Mouse (Mus musculus): ENCODE results near the gene Snx10. TPM values are rescaled to one million over a fixed set of nuclear protein-coding genes. Genes with fewer than 3 reads are reported as not detected.

Gene Snx10
- polyA plus RNA-seq, 1 experiment from 2014 or later = 17.2 TPM

- H3K9ac ChIP-seq (ENCODE audit: low read length) = no peak overlapping the region
- no peaks in the 10 kb centered on the region; the same call in 1 of the 2 replicates for H3K27me3 ChIP-seq (ENCODE audit: control insufficient read depth, insufficient read depth, low read length)
- H3K4me2 ChIP-seq (ENCODE audit: low read depth, low read length) = no peak overlapping the region
- no peak overlapping the region for H3K4me3 ChIP-seq (ENCODE audit: low read length)
- ATAC-seq (replicated peaks; ENCODE audit: extremely low read depth, insufficient read depth, low FRiP score) = no peak
- WGBS = 84% methylated on average over 1 of the region's 1 CpGs
- peaks cover 6% of the 10 kb centered on the region for H3K4me1 ChIP-seq (ENCODE audit: control insufficient read depth, insufficient read depth, low read length)
- no peak overlapping the region for H3K27ac ChIP-seq (ENCODE audit: low read length)
- H3K36me3 ChIP-seq (ENCODE audit: control insufficient read depth, insufficient read depth) = no peaks in the 10 kb centered on the region
- H3K9me3 ChIP-seq (replicated peaks; ENCODE audit: control insufficient read depth, low read length) = no peaks in the 10 kb centered on the region
These were observed 67.6 kb downstream of the Snx10 start for GRCm38 (mm10) chr6:51591264-51591663.

GRCm38 (mm10) chr6:51591844-51592243 is 68.1 kb downstream of the Snx10 start:
- Histone ChIP-seq H3K9me3 (replicated peaks; ENCODE audit: control insufficient read depth, low read length) (no peaks in the 10 kb centered on the region), H3K4me2 (ENCODE audit: low read depth, low read length) (peak overlapping the region; percentile 94), H3K36me3 (ENCODE audit: control insufficient read depth, insufficient read depth) (no peaks in the 10 kb centered on the region), H3K27ac (ENCODE audit: low read length) (no peak overlapping the region), H3K4me3 (ENCODE audit: low read length) (peak overlapping the region; percentile 56; the same call in 1 of the 2 replicates), H3K27me3 (ENCODE audit: control insufficient read depth, insufficient read depth, low read length) (no peaks in the 10 kb centered on the region; the same call in 1 of the 2 replicates), H3K9ac (ENCODE audit: low read length) (no peak overlapping the region), H3K4me1 (ENCODE audit: control insufficient read depth, insufficient read depth, low read length) (peaks cover 6% of the 10 kb centered on the region)
- ATAC-seq (replicated peaks; ENCODE audit: extremely low read depth, insufficient read depth, low FRiP score) = no peak
- WGBS = 80% methylated on average over 3 of the region's 3 CpGs

DNA sequence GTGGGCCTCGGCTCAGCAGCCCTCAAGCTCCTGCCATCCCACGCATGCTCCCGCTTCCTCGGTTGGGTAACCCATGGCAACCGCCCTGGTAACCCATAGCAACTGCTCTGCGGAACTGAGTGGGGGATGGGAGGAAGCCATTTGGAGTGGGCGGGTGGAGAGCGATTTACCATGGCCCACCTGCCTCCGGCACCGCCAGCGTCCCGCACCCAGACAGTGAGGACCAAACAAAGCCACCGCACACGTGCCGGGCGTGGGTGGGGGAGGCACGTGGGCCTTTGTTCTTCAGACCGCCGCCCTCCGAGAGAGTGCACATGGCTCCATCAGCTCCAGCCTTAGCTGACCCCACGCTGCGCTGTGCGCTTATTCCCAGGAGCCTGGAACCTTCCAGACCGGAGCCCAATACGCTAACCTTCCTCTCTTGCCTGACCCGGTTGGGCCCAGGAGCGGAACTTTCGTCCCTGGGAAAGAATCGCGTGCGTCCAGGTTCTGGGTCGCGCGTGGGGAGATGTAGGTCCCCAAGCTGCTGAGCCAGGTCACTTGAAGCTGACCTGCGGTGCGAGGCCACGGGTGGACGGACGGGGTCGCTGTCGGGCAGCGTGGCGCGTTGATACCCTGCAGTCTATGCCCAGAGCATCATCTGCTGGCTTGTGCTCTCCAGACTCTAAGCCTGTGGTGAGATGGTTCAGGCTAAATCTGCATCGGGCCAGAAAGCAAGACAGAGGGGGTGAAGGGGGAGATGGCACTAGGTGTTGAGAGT is 68.8 kb downstream of the Snx10 start:
- peak overlapping the region; percentile 56 for H3K4me3 ChIP-seq (ENCODE audit: low read length)
- peak; percentile 77 for ATAC-seq (replicated peaks; ENCODE audit: extremely low read depth, insufficient read depth, low FRiP score)
- peak overlapping the region; percentile 66 for H3K9ac ChIP-seq (ENCODE audit: low read length)
- H3K4me1 ChIP-seq (ENCODE audit: control insufficient read depth, insufficient read depth, low read length) = peaks cover 6% of the 10 kb centered on the region
- no peak overlapping the region for H3K27ac ChIP-seq (ENCODE audit: low read length)
- no peaks in the 10 kb centered on the region for H3K36me3 ChIP-seq (ENCODE audit: control insufficient read depth, insufficient read depth)
- 3% methylated on average over 42 of the region's 45 CpGs for WGBS
- H3K4me2 ChIP-seq (ENCODE audit: low read depth, low read length) = peak overlapping the region; percentile 94
- H3K27me3 ChIP-seq (ENCODE audit: control insufficient read depth, insufficient read depth, low read length) = no peaks in the 10 kb centered on the region; the same call in 1 of the 2 replicates
- H3K9me3 ChIP-seq (replicated peaks; ENCODE audit: control insufficient read depth, low read length) = no peaks in the 10 kb centered on the region

DNA sequence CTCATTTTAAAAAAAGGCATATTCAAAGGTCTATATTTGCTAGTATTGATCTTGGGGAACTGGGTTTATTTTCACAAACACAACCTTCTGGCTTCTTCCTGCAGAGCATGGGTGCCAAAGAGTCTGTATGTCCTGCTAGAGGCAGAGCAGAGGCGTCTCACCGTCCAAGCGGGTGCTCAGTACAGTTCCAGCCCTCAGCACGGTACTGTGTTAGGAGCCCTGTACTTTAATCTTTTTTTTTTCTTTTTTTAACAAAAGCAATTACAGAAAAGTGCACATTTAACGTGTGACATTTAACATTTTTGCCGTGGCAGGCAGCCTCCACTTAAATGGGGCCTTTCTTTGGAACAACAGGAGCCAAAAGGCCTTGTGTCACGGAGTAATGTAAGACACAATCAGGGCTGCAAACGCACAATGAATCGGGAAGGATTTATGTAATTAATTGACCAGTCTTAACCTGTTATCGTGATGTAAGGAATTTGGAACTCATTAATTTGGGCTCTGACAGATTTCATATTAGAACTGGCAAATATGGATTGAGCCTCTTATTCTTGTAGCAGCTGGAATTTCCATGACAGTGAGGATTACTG is 69.8 kb downstream of the Snx10 start:
- no peak for ATAC-seq (replicated peaks; ENCODE audit: extremely low read depth, insufficient read depth, low FRiP score)
- no peak overlapping the region for H3K27ac ChIP-seq (ENCODE audit: low read length)

GRCm38 (mm10) chr6:51594516-51594915 is 70.8 kb downstream of the Snx10 start:
- Histone ChIP-seq H3K27me3 (ENCODE audit: control insufficient read depth, insufficient read depth, low read length) (no peaks in the 10 kb centered on the region; the same call in 1 of the 2 replicates), H3K9ac (ENCODE audit: low read length) (no peak overlapping the region), H3K4me2 (ENCODE audit: low read depth, low read length) (no peak overlapping the region), H3K4me1 (ENCODE audit: control insufficient read depth, insufficient read depth, low read length) (peaks cover 6% of the 10 kb centered on the region), H3K9me3 (replicated peaks; ENCODE audit: control insufficient read depth, low read length) (no peaks in the 10 kb centered on the region), H3K4me3 (ENCODE audit: low read length) (no peak overlapping the region), H3K36me3 (ENCODE audit: control insufficient read depth, insufficient read depth) (no peaks in the 10 kb centered on the region), H3K27ac (ENCODE audit: low read length) (no peak overlapping the region)
- 32% methylated on average over 4 of the region's 4 CpGs for WGBS
- ATAC-seq (replicated peaks; ENCODE audit: extremely low read depth, insufficient read depth, low FRiP score) = no peak

More for the DNA sequence above, 69.8 kb downstream of the Snx10 start:
- no peak overlapping the region for H3K9ac ChIP-seq (ENCODE audit: low read length)
- H3K4me1 ChIP-seq (ENCODE audit: control insufficient read depth, insufficient read depth, low read length) = peaks cover 6% of the 10 kb centered on the region
- H3K4me3 ChIP-seq (ENCODE audit: low read length) = no peak overlapping the region
- 89% methylated on average over 10 of the region's 10 CpGs for WGBS
- H3K9me3 ChIP-seq (replicated peaks; ENCODE audit: control insufficient read depth, low read length) = no peaks in the 10 kb centered on the region
- no peaks in the 10 kb centered on the region for H3K36me3 ChIP-seq (ENCODE audit: control insufficient read depth, insufficient read depth)
- H3K27me3 ChIP-seq (ENCODE audit: control insufficient read depth, insufficient read depth, low read length) = no peaks in the 10 kb centered on the region; the same call in 1 of the 2 replicates
- H3K4me2 ChIP-seq (ENCODE audit: low read depth, low read length) = no peak overlapping the region

DNA sequence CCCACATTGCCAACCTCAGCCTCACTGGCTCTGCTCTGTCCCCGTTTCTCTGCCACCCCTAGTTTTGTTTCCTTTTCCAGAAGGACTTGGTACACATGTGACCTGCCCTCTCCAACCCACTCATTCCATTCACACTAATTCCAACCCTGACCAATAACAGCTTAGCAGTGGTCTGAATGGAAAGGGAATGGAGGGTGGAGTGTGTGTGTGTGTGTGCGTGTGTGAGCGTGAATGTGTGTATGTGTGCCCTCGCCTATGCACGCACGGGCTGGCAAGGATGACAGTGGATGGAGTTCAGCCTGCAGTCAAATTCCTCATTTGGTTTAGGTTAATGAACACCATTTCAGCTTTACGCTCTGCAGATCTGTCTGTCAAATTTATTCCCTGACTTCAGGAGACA is 74.4 kb downstream of the Snx10 start:
- WGBS = 82% methylated on average over 7 of the region's 7 CpGs
- no peak overlapping the region for H3K9ac ChIP-seq (ENCODE audit: low read length)
- no peaks in the 10 kb centered on the region for H3K36me3 ChIP-seq (ENCODE audit: control insufficient read depth, insufficient read depth)
- H3K4me2 ChIP-seq (ENCODE audit: low read depth, low read length) = no peak overlapping the region
- H3K27ac ChIP-seq (ENCODE audit: low read length) = no peak overlapping the region
- H3K9me3 ChIP-seq (replicated peaks; ENCODE audit: control insufficient read depth, low read length) = no peaks in the 10 kb centered on the region
- H3K27me3 ChIP-seq (ENCODE audit: control insufficient read depth, insufficient read depth, low read length) = no peaks in the 10 kb centered on the region; the same call in 1 of the 2 replicates
- H3K4me1 ChIP-seq (ENCODE audit: control insufficient read depth, insufficient read depth, low read length) = no peaks in the 10 kb centered on the region
- no peak for ATAC-seq (replicated peaks; ENCODE audit: extremely low read depth, insufficient read depth, low FRiP score)
- no peak overlapping the region for H3K4me3 ChIP-seq (ENCODE audit: low read length)

GRCm38 (mm10) chr6:51600412-51600811 is 76.7 kb downstream of the Snx10 start:
- Histone ChIP-seq H3K4me1 (ENCODE audit: control insufficient read depth, insufficient read depth, low read length) (no peaks in the 10 kb centered on the region), H3K4me2 (ENCODE audit: low read depth, low read length) (no peak overlapping the region), H3K27me3 (ENCODE audit: control insufficient read depth, insufficient read depth, low read length) (no peaks in the 10 kb centered on the region), H3K36me3 (ENCODE audit: control insufficient read depth, insufficient read depth) (no peaks in the 10 kb centered on the region), H3K9me3 (replicated peaks; ENCODE audit: control insufficient read depth, low read length) (no peaks in the 10 kb centered on the region), H3K4me3 (ENCODE audit: low read length) (no peak overlapping the region), H3K27ac (ENCODE audit: low read length) (no peak overlapping the region), H3K9ac (ENCODE audit: low read length) (no peak overlapping the region)
- ATAC-seq (replicated peaks; ENCODE audit: extremely low read depth, insufficient read depth, low FRiP score) = no peak
- WGBS = 87% methylated on average over 9 of the region's 9 CpGs

DNA sequence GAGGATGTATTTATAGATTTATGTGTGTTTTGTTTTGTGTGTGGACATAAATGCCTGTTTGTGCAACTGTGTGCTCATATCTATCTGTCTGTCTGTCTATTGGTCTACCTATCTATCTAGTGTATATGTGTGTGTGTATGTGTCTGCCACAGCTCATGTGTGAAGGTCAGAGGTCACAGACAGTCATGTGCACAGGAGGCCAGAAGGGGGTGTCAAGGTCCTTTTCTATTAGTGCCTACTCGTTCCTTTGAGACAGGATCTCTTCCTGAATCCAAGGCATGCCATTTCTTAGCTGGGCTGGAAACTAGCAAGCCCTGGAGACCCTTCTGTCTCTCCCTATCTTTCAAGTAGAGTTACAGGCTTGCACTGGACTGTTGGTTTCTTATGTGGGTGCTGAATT is 78.6 kb downstream of the Snx10 start:
- Histone ChIP-seq H3K36me3 (ENCODE audit: control insufficient read depth, insufficient read depth) (no peaks in the 10 kb centered on the region), H3K4me3 (ENCODE audit: low read length) (no peak overlapping the region), H3K9me3 (replicated peaks; ENCODE audit: control insufficient read depth, low read length) (no peaks in the 10 kb centered on the region), H3K9ac (ENCODE audit: low read length) (no peak overlapping the region), H3K27ac (ENCODE audit: low read length) (no peak overlapping the region), H3K27me3 (ENCODE audit: control insufficient read depth, insufficient read depth, low read length) (no peaks in the 10 kb centered on the region), H3K4me2 (ENCODE audit: low read depth, low read length) (no peak overlapping the region), H3K4me1 (ENCODE audit: control insufficient read depth, insufficient read depth, low read length) (no peaks in the 10 kb centered on the region)
- WGBS = 84% methylated on average over 1 of the region's 1 CpGs
- no peak for ATAC-seq (replicated peaks; ENCODE audit: extremely low read depth, insufficient read depth, low FRiP score)

DNA sequence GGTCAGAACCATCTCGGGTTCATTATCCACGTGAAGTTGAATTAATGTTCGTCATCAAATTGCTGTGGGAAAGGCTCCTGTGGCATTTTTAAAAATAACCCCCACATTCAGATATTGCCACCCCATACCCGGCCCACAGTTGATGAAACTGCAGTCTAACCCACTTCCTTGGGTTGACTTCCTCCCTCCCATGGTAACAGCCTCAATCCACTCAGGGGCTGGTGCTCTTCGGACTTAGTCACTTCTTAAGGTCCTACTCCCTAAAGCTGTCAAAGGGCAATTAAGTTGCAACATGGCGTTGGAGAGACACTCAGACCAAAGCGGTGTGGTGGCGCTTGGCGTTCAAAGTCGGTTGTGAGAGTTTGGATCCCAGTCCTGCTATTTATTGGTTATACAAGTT is 80.0 kb downstream of the Snx10 start:
- no peak overlapping the region for H3K4me2 ChIP-seq (ENCODE audit: low read depth, low read length)
- no peak for ATAC-seq (replicated peaks; ENCODE audit: extremely low read depth, insufficient read depth, low FRiP score)
- H3K4me3 ChIP-seq (ENCODE audit: low read length) = no peak overlapping the region
- H3K27ac ChIP-seq (ENCODE audit: low read length) = no peak overlapping the region
- H3K9ac ChIP-seq (ENCODE audit: low read length) = no peak overlapping the region
- no peaks in the 10 kb centered on the region for H3K27me3 ChIP-seq (ENCODE audit: control insufficient read depth, insufficient read depth, low read length)
- H3K36me3 ChIP-seq (ENCODE audit: control insufficient read depth, insufficient read depth) = no peaks in the 10 kb centered on the region
- no peaks in the 10 kb centered on the region for H3K4me1 ChIP-seq (ENCODE audit: control insufficient read depth, insufficient read depth, low read length)
- 85% methylated on average over 10 of the region's 10 CpGs for WGBS
- no peaks in the 10 kb centered on the region for H3K9me3 ChIP-seq (replicated peaks; ENCODE audit: control insufficient read depth, low read length)

Measured in heart, embryonic 16.5 days (tissue).